Mouse (Mus musculus): Measurements from ENCODE around the gene Calr4. TPM values are rescaled to one million over a fixed set of nuclear protein-coding genes. Genes with fewer than 3 reads are reported as not detected.

The Calr4 gene
- total and polyA plus RNA-seq, 2 experiments = not detected

DNA sequence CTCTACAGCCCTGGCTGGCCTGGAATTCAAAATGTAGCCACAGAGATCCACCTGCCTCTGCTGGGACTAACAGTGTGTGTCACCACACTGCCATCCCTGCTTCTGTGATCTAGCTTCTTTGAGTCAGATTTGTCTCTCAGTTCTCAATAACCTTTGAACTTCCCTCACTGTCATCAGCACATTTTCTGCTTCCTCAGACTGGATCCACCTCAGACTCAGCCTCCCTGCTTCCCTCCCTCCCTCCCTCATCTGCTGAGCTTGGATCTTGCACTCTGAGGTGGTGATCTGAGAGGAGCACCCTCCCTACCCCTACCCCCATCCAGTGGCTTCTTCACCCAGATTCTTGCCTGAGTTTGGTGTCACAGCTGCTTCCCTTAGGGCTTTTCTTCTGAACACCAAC, 23.4 kb downstream of the Calr4 start:
- no peak overlapping the region for H3K9ac ChIP-seq (ENCODE audit: low read depth, low read length)
- no peaks in the 10 kb centered on the region for H3K36me3 ChIP-seq (ENCODE audit: control insufficient read depth, insufficient read depth, low read length)
- no peaks in the 10 kb centered on the region for H3K4me1 ChIP-seq (ENCODE audit: control insufficient read depth, insufficient read depth, low read length)
- H3K27me3 ChIP-seq (ENCODE audit: control insufficient read depth, insufficient read depth, low read length) = no peaks in the 10 kb centered on the region
- no peak for DNase-seq (ENCODE audit: extremely low read depth, low read depth, low spot score)
- no peaks in the 10 kb centered on the region for H3K79me2 ChIP-seq (ENCODE audit: control insufficient read depth, insufficient read depth, low read length)
- TF ChIP-seq CTCF (IDR thresholded peaks at IDR 0.05; ENCODE audit: low read depth, low read length) (no peak), POLR2A (IDR thresholded peaks at IDR 0.05; ENCODE audit: extremely low read depth, insufficient read depth, low read length) (no peak)
- no peak overlapping the region for H3K4me3 ChIP-seq (ENCODE audit: insufficient read depth, low read depth, low read length)
- H3K27ac ChIP-seq (replicated peaks; ENCODE audit: insufficient read depth, low read depth, low read length) = no peak overlapping the region

DNA sequence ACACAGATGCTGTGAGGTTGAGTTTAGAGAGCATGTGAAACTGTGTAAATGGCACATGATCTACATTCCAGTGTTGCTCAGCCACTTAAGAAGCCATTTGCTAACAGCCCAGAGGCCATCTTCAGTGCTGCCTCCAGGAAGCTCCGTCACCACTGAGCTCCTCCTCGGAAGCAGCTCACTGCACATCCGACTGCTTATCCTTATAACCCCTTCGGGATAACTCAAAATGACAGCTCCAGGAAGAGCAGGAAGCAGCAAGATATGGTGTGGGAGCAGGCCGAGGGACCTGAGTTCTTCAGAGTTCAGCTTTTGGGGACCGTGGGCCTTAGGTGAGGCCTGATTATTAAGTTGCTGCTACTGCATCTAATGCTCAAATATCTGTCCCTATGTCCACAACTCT, 27.8 kb downstream of the Calr4 start:
- Histone ChIP-seq H3K9ac (ENCODE audit: low read depth, low read length) (no peak overlapping the region), H3K36me3 (ENCODE audit: control insufficient read depth, insufficient read depth, low read length) (no peaks in the 10 kb centered on the region), H3K4me1 (ENCODE audit: control insufficient read depth, insufficient read depth, low read length) (no peaks in the 10 kb centered on the region), H3K27me3 (ENCODE audit: control insufficient read depth, insufficient read depth, low read length) (no peaks in the 10 kb centered on the region), H3K79me2 (ENCODE audit: control insufficient read depth, insufficient read depth, low read length) (no peaks in the 10 kb centered on the region), H3K4me3 (ENCODE audit: insufficient read depth, low read depth, low read length) (no peak overlapping the region), H3K27ac (replicated peaks; ENCODE audit: insufficient read depth, low read depth, low read length) (no peak overlapping the region)
- 81% methylated on average over 6 of the region's 6 CpGs for WGBS
- no peak for TF ChIP-seq CTCF (IDR thresholded peaks at IDR 0.05; ENCODE audit: low read depth, low read length)
- DNase-seq (ENCODE audit: extremely low read depth, low read depth, low spot score) = no peak

DNA sequence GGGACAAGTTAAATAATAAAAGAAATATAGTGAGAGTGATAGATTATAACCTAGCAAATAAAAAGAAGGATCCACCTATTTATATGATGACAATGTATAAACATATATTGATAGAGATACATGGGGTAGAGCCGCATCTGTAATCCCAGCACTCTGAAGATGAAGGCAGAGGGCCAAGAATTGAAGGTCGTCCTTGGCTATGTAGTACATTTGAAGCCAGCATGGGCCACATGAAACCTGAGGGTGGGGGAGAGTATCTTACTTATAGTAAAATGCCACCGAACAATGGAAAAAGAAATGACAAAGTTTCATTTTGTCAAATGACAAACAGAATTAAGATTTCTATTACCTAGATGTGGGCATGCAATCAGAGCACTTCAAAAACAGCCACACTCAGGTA, 31.8 kb downstream of the Calr4 start:
- DNase-seq (ENCODE audit: extremely low read depth, low read depth, low spot score) = no peak
- no peaks in the 10 kb centered on the region for H3K4me1 ChIP-seq (ENCODE audit: control insufficient read depth, insufficient read depth, low read length)
- no peaks in the 10 kb centered on the region for H3K36me3 ChIP-seq (ENCODE audit: control insufficient read depth, insufficient read depth, low read length)
- H3K27me3 ChIP-seq (ENCODE audit: control insufficient read depth, insufficient read depth, low read length) = no peaks in the 10 kb centered on the region
- TF ChIP-seq CTCF (IDR thresholded peaks at IDR 0.05; ENCODE audit: low read depth, low read length) (no peak), POLR2A (IDR thresholded peaks at IDR 0.05; ENCODE audit: extremely low read depth, insufficient read depth, low read length) (no peak)
- no peak overlapping the region for H3K27ac ChIP-seq (replicated peaks; ENCODE audit: insufficient read depth, low read depth, low read length)
- H3K9ac ChIP-seq (ENCODE audit: low read depth, low read length) = no peak overlapping the region
- H3K79me2 ChIP-seq (ENCODE audit: control insufficient read depth, insufficient read depth, low read length) = no peaks in the 10 kb centered on the region
- WGBS = 95% methylated on average over 3 of the region's 3 CpGs
- no peak overlapping the region for H3K4me3 ChIP-seq (ENCODE audit: insufficient read depth, low read depth, low read length)

DNA sequence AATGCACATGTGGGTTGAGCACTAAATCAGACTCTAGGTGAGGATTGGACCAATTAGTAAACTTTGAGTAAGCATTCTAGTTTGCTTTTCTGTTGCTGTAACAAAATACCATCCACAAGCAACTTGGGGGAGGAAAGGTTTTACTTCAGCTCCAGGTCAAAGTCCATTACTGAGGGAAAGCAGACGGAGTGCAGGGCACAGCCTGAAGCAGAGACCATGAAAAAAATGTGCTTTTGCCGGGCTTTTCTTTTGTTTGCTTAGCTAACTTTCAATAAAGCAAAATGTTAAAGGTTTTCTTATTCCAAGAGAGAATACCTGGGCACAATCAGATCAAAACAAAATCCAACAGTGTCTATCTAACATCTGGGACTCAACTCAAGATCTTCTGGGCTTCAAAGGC, 32.5 kb downstream of the Calr4 start:
- no peak overlapping the region for H3K27ac ChIP-seq (replicated peaks; ENCODE audit: insufficient read depth, low read depth, low read length)
- TF ChIP-seq POLR2A (IDR thresholded peaks at IDR 0.05; ENCODE audit: extremely low read depth, insufficient read depth, low read length) (no peak), CTCF (IDR thresholded peaks at IDR 0.05; ENCODE audit: low read depth, low read length) (no peak)
- no peak overlapping the region for H3K9ac ChIP-seq (ENCODE audit: low read depth, low read length)
- no peaks in the 10 kb centered on the region for H3K79me2 ChIP-seq (ENCODE audit: control insufficient read depth, insufficient read depth, low read length)
- peak; percentile 46 for DNase-seq (ENCODE audit: extremely low read depth, low read depth, low spot score)
- no peaks in the 10 kb centered on the region for H3K36me3 ChIP-seq (ENCODE audit: control insufficient read depth, insufficient read depth, low read length)
- no peak overlapping the region for H3K4me3 ChIP-seq (ENCODE audit: insufficient read depth, low read depth, low read length)
- H3K27me3 ChIP-seq (ENCODE audit: control insufficient read depth, insufficient read depth, low read length) = no peaks in the 10 kb centered on the region
- 33% methylated on average over 2 of the region's 2 CpGs for WGBS
- no peaks in the 10 kb centered on the region for H3K4me1 ChIP-seq (ENCODE audit: control insufficient read depth, insufficient read depth, low read length)

DNA sequence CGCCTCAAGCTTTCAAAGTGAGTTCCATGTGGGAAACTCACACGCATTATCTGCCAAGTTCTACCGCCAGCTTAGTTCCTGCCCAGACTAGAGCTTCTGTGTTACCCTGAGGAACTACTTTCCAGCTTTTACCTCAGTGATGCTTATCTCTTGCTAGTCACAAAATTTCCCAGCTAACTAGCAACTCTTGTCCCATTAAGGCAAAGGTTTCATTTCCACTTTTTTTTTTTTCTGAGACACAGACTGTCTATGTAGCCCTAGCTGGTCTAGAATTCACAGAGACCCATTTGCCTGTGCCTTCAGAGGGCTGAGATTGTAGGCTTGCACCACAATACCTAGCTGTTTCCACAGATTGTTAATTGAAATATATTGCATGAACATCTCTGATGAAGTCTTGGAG, 33.2 kb downstream of the Calr4 start:
- no peak for DNase-seq (ENCODE audit: extremely low read depth, low read depth, low spot score)

DNA sequence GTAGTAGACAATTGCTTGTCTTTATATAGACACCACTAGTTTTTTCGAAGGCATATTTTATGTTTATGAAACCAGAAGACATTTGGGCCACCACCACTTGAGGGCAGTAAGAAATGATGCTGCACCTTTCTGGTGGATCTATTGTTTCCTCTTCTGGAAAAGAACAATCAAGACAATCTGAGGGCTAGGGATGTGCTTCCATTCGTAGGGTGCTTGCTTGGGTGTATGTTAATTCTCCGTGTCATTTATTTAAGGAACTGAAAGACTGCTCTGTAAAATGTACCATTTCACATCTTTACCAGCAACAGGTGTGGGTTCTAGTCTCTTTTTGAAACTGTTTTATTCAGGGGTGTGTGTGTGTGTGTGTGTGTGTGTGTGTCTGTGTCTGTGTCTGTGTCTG, 34.6 kb downstream of the Calr4 start:
- TF ChIP-seq POLR2A (IDR thresholded peaks at IDR 0.05; ENCODE audit: extremely low read depth, insufficient read depth, low read length) (no peak), CTCF (IDR thresholded peaks at IDR 0.05; ENCODE audit: low read depth, low read length) (no peak)
- 82% methylated on average over 3 of the region's 3 CpGs for WGBS
- no peak for DNase-seq (ENCODE audit: extremely low read depth, low read depth, low spot score)
- Histone ChIP-seq H3K27me3 (ENCODE audit: control insufficient read depth, insufficient read depth, low read length) (no peaks in the 10 kb centered on the region), H3K79me2 (ENCODE audit: control insufficient read depth, insufficient read depth, low read length) (no peaks in the 10 kb centered on the region), H3K4me3 (ENCODE audit: insufficient read depth, low read depth, low read length) (no peak overlapping the region), H3K9ac (ENCODE audit: low read depth, low read length) (no peak overlapping the region), H3K36me3 (ENCODE audit: control insufficient read depth, insufficient read depth, low read length) (no peaks in the 10 kb centered on the region), H3K27ac (replicated peaks; ENCODE audit: insufficient read depth, low read depth, low read length) (no peak overlapping the region), H3K4me1 (ENCODE audit: control insufficient read depth, insufficient read depth, low read length) (no peaks in the 10 kb centered on the region)

More for the DNA sequence above, 33.2 kb downstream of the Calr4 start:
- no peak overlapping the region for H3K27ac ChIP-seq (replicated peaks; ENCODE audit: insufficient read depth, low read depth, low read length)
- no peaks in the 10 kb centered on the region for H3K27me3 ChIP-seq (ENCODE audit: control insufficient read depth, insufficient read depth, low read length)
- no peaks in the 10 kb centered on the region for H3K79me2 ChIP-seq (ENCODE audit: control insufficient read depth, insufficient read depth, low read length)
- no peaks in the 10 kb centered on the region for H3K4me1 ChIP-seq (ENCODE audit: control insufficient read depth, insufficient read depth, low read length)
- 94% methylated on average over 3 of the region's 3 CpGs for WGBS
- H3K9ac ChIP-seq (ENCODE audit: low read depth, low read length) = no peak overlapping the region
- no peak for TF ChIP-seq CTCF (IDR thresholded peaks at IDR 0.05; ENCODE audit: low read depth, low read length)
- no peak for TF ChIP-seq POLR2A (IDR thresholded peaks at IDR 0.05; ENCODE audit: extremely low read depth, insufficient read depth, low read length)
- H3K36me3 ChIP-seq (ENCODE audit: control insufficient read depth, insufficient read depth, low read length) = no peaks in the 10 kb centered on the region
- no peak overlapping the region for H3K4me3 ChIP-seq (ENCODE audit: insufficient read depth, low read depth, low read length)
